Mouse (Mus musculus) megakaryocyte, embryonic 14.5 days (primary cell): Measurements from ENCODE around the gene Slc44a2.
"Not testable (repeated sequence)": the region's sequence is repeated elsewhere in the genome, so short reads cannot be mapped to it uniquely, and the experiment has no call there.

Source experiments
- FLI1 ChIP-seq: IDR thresholded peaks from 2 replicates; pipeline ENCODE4 v1.6.1; 2012; ENCODE audit warnings: low read length, inconsistent platforms, mixed read lengths
- GATA1 ChIP-seq: IDR thresholded peaks from 3 replicates; pipeline ENCODE4 v1.6.1; 2012; ENCODE audit warnings: mixed read lengths, low read length, inconsistent platforms, borderline replicate concordance

DNA sequence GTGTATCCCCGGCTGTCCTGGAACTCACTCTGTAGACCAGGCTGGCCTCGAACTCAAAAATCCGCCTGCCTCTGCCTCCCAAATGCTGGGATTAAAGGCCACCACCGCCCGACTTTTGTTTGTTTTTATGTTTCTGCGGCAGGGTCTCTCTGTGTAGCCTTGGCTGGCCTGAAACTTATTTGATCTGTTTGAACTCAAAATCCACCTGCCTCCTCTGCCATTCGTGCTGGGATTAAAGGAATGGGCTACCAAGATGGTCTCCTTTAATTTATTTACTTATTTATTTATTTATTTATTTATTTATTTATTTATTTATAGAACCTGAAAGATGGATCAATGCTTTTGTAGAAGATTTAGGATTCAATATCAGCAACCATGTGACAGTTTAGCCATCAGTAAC lies 28.6 kb upstream of the Slc44a2 start:
- not testable (repeated sequence) for TF ChIP-seq GATA1, FLI1
